Mouse (Mus musculus) megakaryocyte progenitor cell, adult 5-6 weeks (primary cell): Measurements from ENCODE around the gene Rsad1. TPM values are rescaled to one million over a fixed set of nuclear protein-coding genes. Genes with fewer than 3 reads are reported as not detected.

ENCODE experiments used
- ATAC-seq: replicated peaks from 2 replicates; pipeline ENCODE4 v1.8.0; 2016; ENCODE audit warnings: mild to moderate bottlenecking, moderate TSS enrichment, inconsistent platforms; ENCODE audit not compliant: poor library complexity
- total RNA-seq, 2 experiments: library from RNA; stranded (forward) in 1 of 2; stranded (reverse) in 1 of 2; fragments of 157-497, 149-512 nt in 1 of 2; fragments of 200-1000 nt in 1 of 2; gene quantifications; 2 replicates each; pipeline versions ENCODE4 v1.2.3 to v1.2.4; 2015 to 2017

The Rsad1 gene
- total RNA-seq, 2 experiments from 2014 or later = 5.0 TPM

DNA sequence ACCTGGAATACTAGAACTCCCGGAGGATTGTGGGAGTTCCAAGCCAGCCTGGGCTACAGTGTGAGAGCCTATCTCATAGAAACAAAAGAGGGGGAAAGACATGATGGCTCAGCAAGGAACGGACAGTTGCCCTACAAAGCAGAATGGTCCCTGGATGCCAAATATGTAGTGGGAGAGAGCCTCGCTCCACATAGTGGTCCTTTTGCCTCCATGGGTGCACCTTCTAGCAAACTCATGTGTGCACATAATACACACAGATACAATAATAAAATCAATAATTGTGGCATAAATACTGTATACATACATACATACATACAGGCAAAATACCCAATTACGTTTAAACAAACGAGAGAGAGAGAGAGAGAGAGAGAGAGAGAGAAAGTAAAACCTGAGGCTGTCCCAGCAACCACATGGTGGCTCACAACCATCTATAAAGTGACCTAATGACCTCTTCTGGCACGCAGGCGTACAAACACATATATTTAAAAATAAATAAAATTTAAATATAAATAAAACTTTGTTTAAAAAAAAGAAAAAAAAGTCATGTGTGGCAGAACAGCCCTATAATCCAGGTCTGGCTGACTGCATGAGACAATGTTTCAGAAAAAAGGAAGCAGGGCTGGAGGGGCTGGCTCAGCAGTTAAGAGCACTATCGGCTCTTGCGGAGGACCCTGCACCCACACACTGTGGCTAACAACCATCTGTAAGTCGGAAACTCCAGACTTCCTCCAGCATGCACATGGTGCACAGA lies 811 bp upstream of the Rsad1 start:
- peak; percentile 35 for ATAC-seq

- ATAC-seq = peak; percentile 18
These were observed 842 bp downstream of the Rsad1 start for GRCm38 (mm10) chr11:94548041-94548784.

- ATAC-seq = no peak
These were observed 1.8 kb downstream of the Rsad1 start for GRCm38 (mm10) chr11:94547271-94547670.

DNA sequence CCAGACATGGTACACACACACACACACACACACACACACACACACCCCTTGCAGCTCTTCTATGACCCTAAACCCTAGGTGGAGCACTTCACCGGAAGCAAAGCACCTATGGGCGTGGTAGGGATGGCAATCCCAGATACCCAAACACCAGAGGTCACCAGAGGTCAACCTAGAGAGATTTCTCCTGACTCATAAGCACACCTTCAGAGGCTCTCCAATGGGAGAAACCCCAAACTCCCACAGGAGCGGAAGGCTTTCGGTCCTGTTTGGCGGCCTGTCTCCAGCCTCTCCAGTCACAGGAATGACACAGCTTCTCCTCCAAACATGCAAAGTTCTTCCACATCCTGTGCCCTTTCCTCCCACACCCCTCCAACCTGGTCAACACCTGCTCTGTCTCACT lies 2.7 kb downstream of the Rsad1 start:
- ATAC-seq = no peak

DNA sequence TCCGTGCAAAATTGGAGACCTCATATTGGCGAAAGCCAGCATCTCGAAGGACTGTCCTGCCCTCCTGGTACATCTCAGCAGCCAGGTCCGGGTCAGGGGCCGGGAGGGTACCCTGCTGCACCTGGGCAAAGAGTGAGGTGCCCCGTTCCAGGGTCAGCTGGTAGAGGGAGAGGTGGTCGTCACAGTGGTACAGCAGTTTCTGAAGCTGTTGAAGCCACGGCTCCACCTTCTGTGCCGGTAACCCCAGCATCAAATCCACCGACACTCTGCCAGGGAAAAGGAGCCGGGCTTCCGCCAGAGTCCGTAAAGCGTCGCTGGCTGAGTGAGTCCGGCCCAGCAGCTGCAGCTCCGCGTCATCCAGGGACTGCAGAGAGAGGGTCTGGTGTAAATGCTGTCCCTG lies 4.6 kb downstream of the Rsad1 start:
- ATAC-seq = no peak

- peak; percentile 75 for ATAC-seq
These were observed 5.1 kb downstream of the Rsad1 start for GRCm38 (mm10) chr11:94543932-94544331.

DNA sequence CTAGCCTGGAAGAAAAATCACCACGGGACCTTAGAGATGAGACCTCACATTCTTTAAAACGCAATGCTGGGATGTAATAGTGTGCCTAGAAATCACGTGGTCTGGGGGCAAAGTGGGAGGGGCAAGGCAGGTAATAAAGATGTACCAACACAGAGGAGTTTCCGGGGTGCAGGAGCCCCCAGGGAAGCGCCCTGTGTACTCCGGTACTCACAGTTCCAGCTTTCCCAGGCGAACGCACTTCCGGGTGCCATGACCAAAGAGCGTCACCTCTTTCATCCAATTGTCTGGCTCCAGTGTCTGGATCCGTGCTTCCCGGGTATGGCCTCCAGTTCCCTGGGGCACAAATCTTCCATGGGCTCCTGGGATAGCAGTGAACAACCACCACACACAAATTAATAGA lies 5.7 kb downstream of the Rsad1 start:
- ATAC-seq = no peak

- ATAC-seq = no peak
These were observed 6.7 kb downstream of the Rsad1 start for GRCm38 (mm10) chr11:94542400-94542799.

DNA sequence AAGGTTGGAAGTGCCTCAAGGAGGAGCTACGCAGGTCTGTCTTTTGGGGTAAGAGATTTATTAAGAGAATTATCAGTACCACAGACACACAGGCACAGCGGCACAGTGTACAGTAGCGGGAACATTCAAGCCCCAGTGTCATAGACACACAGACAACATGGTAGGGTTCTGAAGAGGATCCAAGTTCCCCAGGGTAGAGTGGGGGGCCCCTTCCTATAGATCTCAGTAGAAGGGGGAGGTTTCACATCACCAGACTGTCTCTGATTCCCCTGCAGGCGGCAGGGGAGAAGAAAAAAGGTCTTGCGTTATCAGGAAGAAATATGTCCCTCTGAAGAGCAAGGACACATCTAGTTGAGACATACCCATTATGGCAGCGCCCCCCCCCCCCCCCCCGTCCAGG lies 9.3 kb downstream of the Rsad1 start:
- ATAC-seq = no peak

GRCm38 (mm10) chr11:94538733-94539292 lies 10.2 kb downstream of the Rsad1 start:
- no peak for ATAC-seq

DNA sequence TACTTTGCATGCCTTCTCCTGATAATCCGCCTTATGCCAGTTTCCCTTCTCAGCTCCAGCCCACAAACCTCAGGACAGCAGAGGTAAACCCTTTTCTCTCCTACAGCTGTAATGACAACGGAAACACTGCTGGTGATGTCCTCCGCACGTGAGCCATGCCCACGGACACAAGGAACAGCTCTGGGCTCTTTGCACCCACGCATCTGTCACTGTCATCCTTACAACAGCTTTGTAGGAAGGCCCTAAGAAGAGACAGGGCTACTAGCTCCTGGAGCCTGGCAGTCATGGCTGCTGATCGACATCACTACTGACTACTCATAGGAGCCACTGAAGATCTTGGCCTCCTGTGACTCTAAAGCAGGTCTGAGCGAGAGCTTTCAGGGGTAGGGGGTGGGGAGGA lies 15.9 kb downstream of the Rsad1 start:
- ATAC-seq = no peak

GRCm38 (mm10) chr11:94528879-94529278 lies 20.2 kb downstream of the Rsad1 start:
- ATAC-seq = no peak

GRCm38 (mm10) chr11:94526171-94526879 lies 22.7 kb downstream of the Rsad1 start:
- ATAC-seq = peak; percentile 58

DNA sequence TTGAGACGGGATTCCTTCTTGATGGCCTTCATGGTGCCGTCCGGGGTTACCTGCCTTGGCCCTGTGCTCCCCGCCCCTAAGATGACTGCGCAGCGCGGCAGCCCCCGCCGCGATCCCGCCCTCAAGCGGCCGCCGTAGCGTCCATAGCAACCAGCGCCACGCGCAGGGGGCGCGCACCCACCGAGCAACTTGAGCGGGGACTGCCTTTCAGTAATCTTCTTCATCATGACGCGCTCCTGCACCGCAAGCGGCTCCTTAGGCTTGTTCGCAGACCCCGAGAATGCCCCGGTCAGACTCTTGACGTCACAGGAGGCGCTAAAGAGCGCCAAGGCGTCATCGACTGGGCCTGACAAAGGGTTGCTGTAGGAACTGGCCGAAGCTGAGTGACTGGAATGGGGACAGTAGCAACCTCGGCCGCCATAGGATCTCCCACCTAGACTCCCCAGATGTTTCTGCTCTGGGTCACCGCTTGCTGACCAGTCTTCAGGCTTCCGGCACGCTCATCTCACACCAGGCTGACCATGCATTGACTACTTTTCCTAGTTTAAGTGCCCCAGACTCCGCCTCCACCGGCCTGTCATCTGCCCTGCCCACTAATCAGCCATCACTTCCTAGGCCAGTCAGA lies 27.7 kb downstream of the Rsad1 start, which contains the start of gene Mycbpap:
Mycbpap (minus strand) TSS at position 524 of the 625 bp plus-strand sequence.
- peak; percentile 82 for ATAC-seq

- no peak for ATAC-seq
These were observed 35.6 kb downstream of the Rsad1 start for GRCm38 (mm10) chr11:94513452-94513851.

DNA sequence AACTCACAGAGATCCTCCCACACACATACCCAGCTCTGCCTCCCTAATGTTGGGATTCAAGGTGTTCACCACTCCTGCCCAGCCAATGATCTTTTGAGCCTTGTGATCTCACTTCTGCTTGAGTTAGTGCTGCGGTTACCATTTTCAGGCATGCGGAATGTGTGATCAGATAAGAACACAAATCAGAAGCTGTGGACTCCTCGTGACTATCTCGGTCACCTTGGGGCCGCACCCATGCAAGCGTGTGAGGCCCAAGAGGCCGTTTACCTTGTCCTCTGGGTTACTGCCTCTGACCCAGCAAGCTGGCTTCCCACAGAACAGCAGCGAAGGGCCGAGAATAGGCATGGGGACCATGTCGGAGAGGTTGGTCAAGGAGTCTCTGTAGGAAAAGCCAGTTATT lies 40.1 kb downstream of the Rsad1 start:
- ATAC-seq = no peak

DNA sequence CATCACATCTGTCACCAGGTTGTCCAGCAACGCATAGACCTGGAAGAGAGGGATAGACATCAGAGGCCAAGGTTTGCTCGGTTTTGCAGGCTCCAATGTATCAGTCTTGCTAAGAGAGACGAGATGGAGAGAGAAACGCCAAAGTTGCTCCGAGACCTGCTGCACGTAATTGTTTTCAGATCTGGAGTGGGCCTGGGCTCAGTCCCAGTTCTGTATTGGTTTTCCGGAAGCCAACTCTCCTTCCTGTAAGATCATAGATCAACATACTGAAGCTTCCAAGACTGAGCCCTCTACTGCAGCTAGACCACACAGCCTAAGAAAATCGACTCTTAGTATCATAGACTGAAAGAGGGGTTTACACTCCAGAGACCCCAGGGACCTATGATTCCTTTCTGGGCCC lies 47.6 kb downstream of the Rsad1 start:
- ATAC-seq = no peak

DNA sequence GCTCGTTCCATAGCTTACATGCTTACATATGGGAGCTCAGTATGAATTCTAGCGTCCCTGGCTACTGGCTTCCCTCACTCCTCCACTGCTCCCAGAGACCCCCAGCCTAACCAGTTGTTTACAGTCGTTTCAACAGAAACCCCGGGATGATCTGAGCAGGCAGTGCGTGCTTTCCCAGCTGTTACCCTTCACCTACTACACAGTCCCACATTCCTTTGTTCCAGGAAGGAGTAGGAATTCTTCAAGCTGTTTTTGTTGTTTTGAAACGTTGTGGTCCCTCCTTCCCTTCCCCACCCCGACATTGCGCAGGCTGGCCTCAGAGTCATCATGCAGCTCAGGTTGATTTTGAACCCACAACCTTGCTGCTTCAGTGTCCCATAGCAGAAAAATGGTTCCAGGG lies 48.7 kb downstream of the Rsad1 start:
- no peak for ATAC-seq

GRCm38 (mm10) chr11:94499661-94500152 lies 49.3 kb downstream of the Rsad1 start, which contains the start of gene Epn3:
TSS of gene Epn3 (minus strand) at chr11:94499974.
- peak; percentile 23; the same call in 1 of the 2 replicates for ATAC-seq

GRCm38 (mm10) chr11:94499035-94499434 lies 50.0 kb downstream of the Rsad1 start:
- no peak for ATAC-seq
